Mouse (Mus musculus) heart, postnatal 0 days (tissue): ENCODE data around the gene Gnb2. TPM values are rescaled to one million over a fixed set of nuclear protein-coding genes. Genes with fewer than 3 reads are reported as not detected.

Experiments used
- ATAC-seq: fragments of 200-750 bp; cut with Nextera tagmentation; 2 replicates; pipeline ENCODE4 v1.8.0; 2017; ENCODE audit warnings: low read depth, moderate number of reproducible peaks, moderate library complexity; ENCODE audit not compliant: insufficient read depth
- DNase-seq: peaks from one replicate; pipeline ENCODE4 v3.0.0-alpha.2; 2016; ENCODE audit warnings: low spot score
- H3K27ac ChIP-seq: fragments of 300-500 bp; sonication (generic); 2 replicates; pipeline ENCODE4 v1.5.1; 2014; ENCODE audit warnings: low read depth, mild to moderate bottlenecking
- H3K27me3 ChIP-seq: fragments of 300-500 bp; sonication (generic); 2 replicates; pipeline ENCODE4 v1.6.1; 2014; ENCODE audit warnings: low read length, mixed read lengths; ENCODE audit not compliant: control insufficient read depth, insufficient read depth
- H3K36me3 ChIP-seq: fragments of 300-500 bp; sonication (generic); replicated peaks from 2 replicates; pipeline ENCODE4 v1.6.1; 2014; ENCODE audit warnings: low read length, mixed read lengths; ENCODE audit not compliant: control insufficient read depth, insufficient read depth
- H3K4me1 ChIP-seq: fragments of 300-500 bp; sonication (generic); 2 replicates; pipeline ENCODE4 v1.6.1; 2014; ENCODE audit warnings: antibody characterized with exemption; ENCODE audit not compliant: control insufficient read depth, insufficient read depth
- H3K4me2 ChIP-seq: fragments of 300-500 bp; sonication (generic); 2 replicates; pipeline ENCODE4 v1.6.1; 2014; ENCODE audit warnings: low read depth, mild to moderate bottlenecking, low read length, moderate library complexity
- H3K4me3 ChIP-seq: fragments of 300-500 bp; sonication (generic); 2 replicates; pipeline ENCODE4 v1.5.1; 2014; ENCODE audit warnings: low read depth, low read length
- H3K9ac ChIP-seq: fragments of 300-500 bp; sonication (generic); replicated peaks from 2 replicates; pipeline ENCODE4 v1.6.1; 2014; ENCODE audit warnings: low read depth, low read length, mixed read lengths
- H3K9me3 ChIP-seq: fragments of 300-500 bp; sonication (generic); replicated peaks from 2 replicates; pipeline ENCODE4 v1.6.1; 2016; ENCODE audit warnings: low read length; ENCODE audit not compliant: control insufficient read depth
- CTCF ChIP-seq: IDR thresholded peaks from 2 replicates; pipeline ENCODE4 v1.5.1; 2016; ENCODE audit warnings: antibody characterized with exemption, control low read depth, low read depth
- EP300 ChIP-seq: IDR thresholded peaks from 2 replicates; pipeline ENCODE4 v1.6.1; 2016; ENCODE audit warnings: antibody characterized with exemption, low read depth
- WGBS: fragments of 180-500 bp; shearing (Covaris S2); extraction: QIAGEN DNeasy Blood & Tissue Kit; methylation state at CpG from one replicate; pipeline ENCODE4 v1.1.7; 2014; 5-methylcytosine and 5-hydroxymethylcytosine counted together
- microRNA-seq: library from miRNA; unstranded; fragments of <30 nt; microRNA quantifications from one replicate; pipeline ENCODE4, GENCODE M21; 2016
- polyA plus RNA-seq: library from polyadenylated mRNA; unstranded; fragments of >200 nt; fragmentation: Nextera tagmentation; extraction: Ambion mirVana; gene quantifications from 2 replicates; pipeline ENCODE4 v1.2.1, GENCODE M21; 2015
- total RNA-seq: library from RNA; depleted of rRNA; stranded (reverse); fragments of >200 nt; gene quantifications from 2 replicates; pipeline ENCODE4 v1.2.3, GENCODE M21; 2014; ENCODE audit warnings: low replicate concordance; rRNA removed

Gnb2 gene
- total and polyA plus RNA-seq, 2 experiments from 2014 or later: 301 to 872 TPM

GRCm38 (mm10) chr5:137481897-137482296, 51.4 kb downstream of the Gnb2 start:
- peaks cover 28% of the 10 kb centered on the region for H3K27me3 ChIP-seq
- H3K9ac ChIP-seq: no peak overlapping the region
- H3K36me3 ChIP-seq: no peaks in the 10 kb centered on the region
- 46% methylated on average over 8 of the region's 8 CpGs for WGBS
- H3K4me1 ChIP-seq: no peaks in the 10 kb centered on the region
- H3K27ac ChIP-seq: no peak overlapping the region
- no peak overlapping the region for H3K4me2 ChIP-seq
- DNase-seq (no peak), ATAC-seq (no peak)
- H3K4me3 ChIP-seq: no peak overlapping the region
- H3K9me3 ChIP-seq: no peaks in the 10 kb centered on the region
- TF ChIP-seq CTCF (no peak), EP300 (no peak)

DNA sequence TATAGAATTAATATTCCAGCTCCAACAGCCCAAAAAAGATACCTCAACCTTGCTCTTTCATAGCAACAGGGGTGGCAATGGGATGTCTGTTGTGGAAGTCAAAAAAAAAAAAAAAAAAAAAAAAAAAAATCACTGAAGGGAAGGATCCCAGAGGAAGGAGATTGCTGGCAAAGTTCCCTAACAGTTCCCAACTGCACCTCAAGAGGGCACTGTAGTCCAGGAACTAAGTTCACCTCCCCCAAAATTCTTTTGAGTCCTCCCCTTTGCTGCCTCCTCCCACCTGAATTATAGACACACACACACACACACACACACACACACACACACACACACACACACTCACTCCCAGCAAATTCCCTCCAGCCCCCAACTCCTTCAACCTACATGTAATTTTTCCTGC, 52.2 kb downstream of the Gnb2 start:
- TF ChIP-seq EP300 (no peak), CTCF (peak; percentile 68)
- no peaks in the 10 kb centered on the region for H3K36me3 ChIP-seq
- H3K27me3 ChIP-seq: peaks cover 21% of the 10 kb centered on the region
- no peak overlapping the region for H3K4me2 ChIP-seq
- no peaks in the 10 kb centered on the region for H3K9me3 ChIP-seq
- no peak overlapping the region for H3K27ac ChIP-seq
- peak; percentile 81 for DNase-seq
- H3K4me3 ChIP-seq: no peak overlapping the region
- H3K9ac ChIP-seq: no peak overlapping the region
- H3K4me1 ChIP-seq: no peaks in the 10 kb centered on the region
- 0 out of 2 replicates have a peak, but pooled peaks have one; percentile 33 for ATAC-seq

Small RNA genes lying within 50 kb of the gene (microRNA-seq; reads per million reads assigned to microRNA genes)
- gene Mir6418: 0.89 reads per million

Other genes with a start within 250 kb of the Gnb2 start
- 5.3 and 5.9 TPM in 2 replicates for gene Ache, start 246.0 kb downstream of the Gnb2 start, total RNA-seq
- 2.3 and 2.8 TPM in 2 replicates for gene Ache, start 246.0 kb downstream of the Gnb2 start, polyA plus RNA-seq
- 4.1 and 5.6 TPM in 2 replicates for gene Ufsp1, start 238.9 kb downstream of the Gnb2 start, total RNA-seq
- gene Ufsp1, start 238.9 kb downstream of the Gnb2 start, polyA plus RNA-seq: 11.5 and 11.9 TPM in 2 replicates
- gene Srrt, start 225.8 kb downstream of the Gnb2 start, total RNA-seq: 77.2 and 139 TPM in 2 replicates
- gene Srrt, start 225.8 kb downstream of the Gnb2 start, polyA plus RNA-seq: 34.9 and 38.0 TPM in 2 replicates
- gene Trip6, start 219.1 kb downstream of the Gnb2 start, total RNA-seq: 44.8 and 46.8 TPM in 2 replicates
- 22.9 and 28.6 TPM in 2 replicates for gene Trip6, start 219.1 kb downstream of the Gnb2 start, polyA plus RNA-seq
- 7.3 and 14.8 TPM in 2 replicates for gene Slc12a9, start 199.9 kb downstream of the Gnb2 start, total RNA-seq
- 4.0 and 4.5 TPM in 2 replicates for gene Slc12a9, start 199.9 kb downstream of the Gnb2 start, polyA plus RNA-seq
- gene Ephb4, start 183.4 kb downstream of the Gnb2 start, total RNA-seq: 99.2 and 113 TPM in 2 replicates
- gene Ephb4, start 183.4 kb downstream of the Gnb2 start, polyA plus RNA-seq: 20.4 and 23.1 TPM in 2 replicates
- gene Zan, start 56.4 kb downstream of the Gnb2 start, total RNA-seq: under 0.01 and 0.43 TPM in 2 replicates
- gene Zan, start 56.4 kb downstream of the Gnb2 start, polyA plus RNA-seq: 0.04 TPM in 2 replicates
- 40.1 and 61.3 TPM in 2 replicates for gene Pop7, start 31.0 kb downstream of the Gnb2 start, total RNA-seq
- 39.9 and 40.6 TPM in 2 replicates for gene Pop7, start 31.0 kb downstream of the Gnb2 start, polyA plus RNA-seq
- 12.0 and 17.7 TPM in 2 replicates for gene Gigyf1, start 15.0 kb downstream of the Gnb2 start, total RNA-seq
- gene Gigyf1, start 15.0 kb downstream of the Gnb2 start, polyA plus RNA-seq: 7.2 TPM in 2 replicates
- not detected in 2 replicates for gene Epo, start 268 bp downstream of the Gnb2 start, total RNA-seq
- gene Epo, start 268 bp downstream of the Gnb2 start, polyA plus RNA-seq: not detected in 2 replicates
- gene Actl6b, start 20.0 kb upstream of the Gnb2 start, total RNA-seq: not detected in 2 replicates
- not detected in 2 replicates for gene Actl6b, start 20.0 kb upstream of the Gnb2 start, polyA plus RNA-seq
- gene Tfr2, start 36.3 kb upstream of the Gnb2 start, total RNA-seq: 0.50 TPM in 1 of 2 replicates, not detected in the other
- gene Tfr2, start 36.3 kb upstream of the Gnb2 start, polyA plus RNA-seq: 0.07 and 0.12 TPM in 2 replicates
- gene Mospd3, start 67.5 kb upstream of the Gnb2 start, total RNA-seq: 9.3 TPM in 1 of 2 replicates, not detected in the other
- 18.3 and 19.7 TPM in 2 replicates for gene Mospd3, start 67.5 kb upstream of the Gnb2 start, polyA plus RNA-seq
- gene Pcolce, start 80.3 kb upstream of the Gnb2 start, total RNA-seq: 172 and 201 TPM in 2 replicates
- gene Pcolce, start 80.3 kb upstream of the Gnb2 start, polyA plus RNA-seq: 116 and 122 TPM in 2 replicates
- 0.65 TPM in 1 of 2 replicates, not detected in the other for gene Fbxo24, start 95.5 kb upstream of the Gnb2 start, total RNA-seq
- 0.11 and 0.16 TPM in 2 replicates for gene Fbxo24, start 95.5 kb upstream of the Gnb2 start, polyA plus RNA-seq
- 12.7 and 19.7 TPM in 2 replicates for gene Lrch4, start 95.6 kb upstream of the Gnb2 start, total RNA-seq
- gene Lrch4, start 95.6 kb upstream of the Gnb2 start, polyA plus RNA-seq: 15.9 and 17.8 TPM in 2 replicates
- 1.6 and 5.3 TPM in 2 replicates for gene Gm20605, start 95.7 kb upstream of the Gnb2 start, total RNA-seq
- 1.8 and 2.5 TPM in 2 replicates for gene Gm20605, start 95.7 kb upstream of the Gnb2 start, polyA plus RNA-seq
- gene Sap25, start 107.8 kb upstream of the Gnb2 start, total RNA-seq: 10.4 TPM in 1 of 2 replicates, not detected in the other
- gene Sap25, start 107.8 kb upstream of the Gnb2 start, polyA plus RNA-seq: 1.5 and 2.8 TPM in 2 replicates
- 7.6 TPM in 1 of 2 replicates, not detected in the other for gene Irs3, start 112.2 kb upstream of the Gnb2 start, total RNA-seq
- 0.08 and 0.23 TPM in 2 replicates for gene Irs3, start 112.2 kb upstream of the Gnb2 start, polyA plus RNA-seq
- gene Agfg2, start 151.2 kb upstream of the Gnb2 start, total RNA-seq: 27.0 and 28.8 TPM in 2 replicates
- 14.3 and 15.5 TPM in 2 replicates for gene Agfg2, start 151.2 kb upstream of the Gnb2 start, polyA plus RNA-seq
- 1.3 and 5.8 TPM in 2 replicates for gene Nyap1, start 208.1 kb upstream of the Gnb2 start, total RNA-seq
- 0.56 and 0.65 TPM in 2 replicates for gene Nyap1, start 208.1 kb upstream of the Gnb2 start, polyA plus RNA-seq
- 167 and 192 TPM in 2 replicates for gene Tsc22d4, start 212.2 kb upstream of the Gnb2 start, total RNA-seq
- gene Tsc22d4, start 212.2 kb upstream of the Gnb2 start, polyA plus RNA-seq: 221 and 232 TPM in 2 replicates
- gene Ppp1r35, start 245.3 kb upstream of the Gnb2 start, total RNA-seq: 24.0 and 24.5 TPM in 2 replicates
- gene Ppp1r35, start 245.3 kb upstream of the Gnb2 start, polyA plus RNA-seq: 10.4 and 15.4 TPM in 2 replicates